Mouse (Mus musculus) hindbrain, embryonic 12.5 days (tissue): ENCODE data around the gene Gga1. TPM values are rescaled to one million over a fixed set of nuclear protein-coding genes. Genes with fewer than 3 reads are reported as not detected.
A peak's percentile ranks its signal among the peaks of the same experiment; 100 is the strongest.

Source experiments
- ATAC-seq: fragments of 200-750 bp; cut with Nextera tagmentation; 2 replicates; pipeline ENCODE4 v1.8.0; 2017; ENCODE audit warnings: moderate TSS enrichment; ENCODE audit not compliant: low FRiP score
- H3K27ac ChIP-seq: fragments of 300-500 bp; sonication (generic); 2 replicates; pipeline ENCODE4 v1.5.1; 2016; ENCODE audit warnings: mild to moderate bottlenecking
- H3K27me3 ChIP-seq: fragments of 300-500 bp; sonication (generic); 2 replicates; pipeline ENCODE4 v1.6.1; 2016; ENCODE audit warnings: mild to moderate bottlenecking
- H3K36me3 ChIP-seq: fragments of 300-500 bp; sonication (generic); 2 replicates; pipeline ENCODE4 v1.6.1; 2016; ENCODE audit warnings: mild to moderate bottlenecking
- H3K4me1 ChIP-seq: fragments of 300-500 bp; sonication (generic); 2 replicates; pipeline ENCODE4 v1.6.1; 2016
- H3K4me2 ChIP-seq: fragments of 300-500 bp; sonication (generic); replicated peaks from 2 replicates; pipeline ENCODE4 v1.6.1; 2016; ENCODE audit warnings: mild to moderate bottlenecking
- H3K4me3 ChIP-seq: fragments of 300-500 bp; sonication (generic); 2 replicates; pipeline ENCODE4 v1.5.1; 2016; ENCODE audit warnings: mild to moderate bottlenecking
- H3K9ac ChIP-seq: fragments of 300-500 bp; sonication (generic); 2 replicates; pipeline ENCODE4 v1.6.1; 2016; ENCODE audit warnings: mild to moderate bottlenecking, moderate library complexity
- H3K9me3 ChIP-seq: fragments of 300-500 bp; sonication (generic); replicated peaks from 2 replicates; pipeline ENCODE4 v1.6.1; 2016; ENCODE audit warnings: mild to moderate bottlenecking
- WGBS: fragments of 180-500 bp; shearing (Covaris S2); methylation state at CpG from one replicate; pipeline ENCODE4 v1.1.7; 2016; 5-methylcytosine and 5-hydroxymethylcytosine counted together
- polyA plus RNA-seq: library from polyadenylated mRNA; unstranded; fragments of >200 nt; fragmentation: Nextera tagmentation; extraction: Ambion mirVana; gene quantifications from 2 replicates; pipeline ENCODE4 v1.2.1, GENCODE M21; 2016

Gga1 gene
- polyA plus RNA-seq, 1 experiment from 2014 or later, result 54.3 TPM

DNA sequence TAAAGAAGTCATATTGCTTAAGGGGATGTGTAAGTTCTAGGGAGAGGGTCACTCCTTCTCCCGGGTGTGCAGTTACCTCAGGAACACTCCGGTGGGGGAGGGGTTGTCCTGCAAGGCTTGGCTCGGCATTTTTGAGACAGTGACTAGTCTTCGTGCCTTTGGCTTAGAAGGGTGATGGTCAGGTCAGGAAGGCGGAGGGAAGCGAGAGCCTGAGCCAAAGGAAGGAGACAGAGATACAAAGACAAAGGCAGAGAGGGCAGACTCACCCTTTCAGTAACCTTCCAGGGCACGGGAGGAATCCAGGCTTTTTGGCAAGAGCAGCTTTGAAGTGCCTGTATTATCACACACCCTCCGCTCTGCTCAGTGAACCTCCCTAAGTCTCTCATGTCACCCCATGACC lies 48.1 kb downstream of the Gga1 start:
- 37% methylated on average over 8 of the region's 8 CpGs for WGBS
- H3K4me3 ChIP-seq, result no peak overlapping the region
- no peak overlapping the region for H3K4me2 ChIP-seq
- no peaks in the 10 kb centered on the region for H3K9me3 ChIP-seq
- H3K27me3 ChIP-seq, result peaks cover 13% of the 10 kb centered on the region; the same call in 1 of the 2 replicates
- H3K36me3 ChIP-seq, result no peaks in the 10 kb centered on the region
- H3K4me1 ChIP-seq, result peaks cover 26% of the 10 kb centered on the region
- no peak overlapping the region for H3K9ac ChIP-seq
- H3K27ac ChIP-seq, result no peak overlapping the region
- ATAC-seq, result no peak

DNA sequence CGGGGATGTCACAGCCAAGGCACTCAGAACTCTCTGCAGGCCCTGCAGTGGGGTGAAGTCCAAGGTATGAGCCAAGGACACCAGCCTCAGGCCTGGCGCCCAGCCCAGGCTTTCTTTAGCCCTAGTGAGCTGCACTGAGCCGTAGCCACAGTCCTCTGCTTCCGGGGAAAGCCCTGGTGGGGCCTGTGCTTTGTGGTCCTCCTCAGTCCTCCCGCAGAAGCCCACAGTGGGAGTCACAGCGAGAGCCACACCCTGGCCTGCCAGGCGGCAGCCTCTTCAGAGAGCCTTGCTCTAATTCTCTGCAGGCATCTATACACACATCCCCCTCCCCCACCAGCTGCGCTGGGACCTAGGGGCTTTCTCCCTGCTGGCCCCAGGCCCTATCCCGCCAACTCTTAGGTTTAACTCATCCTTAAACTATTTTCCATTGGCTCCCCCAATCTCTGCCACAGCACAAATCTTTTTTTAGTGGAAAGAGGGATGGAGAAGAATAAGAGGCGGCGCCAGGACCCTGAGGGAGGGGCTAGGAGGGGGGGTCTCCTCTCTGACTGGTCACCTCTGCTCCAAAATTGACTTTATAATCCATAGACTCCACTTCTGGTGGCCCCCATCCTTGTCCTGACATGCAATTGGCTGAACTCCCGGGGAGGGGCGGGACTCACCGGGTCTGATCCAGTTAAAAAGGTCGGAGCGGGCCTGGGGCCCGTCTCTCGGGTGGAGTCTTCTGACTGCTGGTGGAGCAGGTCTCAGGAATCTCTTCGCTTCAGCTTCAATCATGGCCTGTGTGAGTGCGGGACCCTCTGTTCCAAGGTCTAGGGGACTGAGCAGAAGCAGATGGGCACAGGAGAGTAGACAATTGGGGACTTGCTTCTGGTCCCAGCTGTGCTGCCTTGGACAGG lies 49.3 kb downstream of the Gga1 start, which contains the start of gene Lgals1:
Gene Lgals1 (plus strand): TSS at position 705 of the 899 bp plus-strand sequence.
- peak within 1 kb of the TSS; percentile 30 for H3K4me3 ChIP-seq
- H3K4me2 ChIP-seq, result peak within 1 kb of the TSS; percentile 57
- peak within 1 kb of the TSS; percentile 56 for H3K27ac ChIP-seq
- H3K27me3 ChIP-seq, result peaks cover 13% of the 10 kb centered on the region; the same call in 1 of the 2 replicates
- ATAC-seq, result peak; percentile 39; the same call in 1 of the 2 replicates
- no peaks in the 10 kb centered on the region for H3K9me3 ChIP-seq
- peak within 1 kb of the TSS; percentile 50 for H3K9ac ChIP-seq
- 7% methylated on average over 19 of the region's 20 CpGs for WGBS
- peaks cover 26% of the 10 kb centered on the region for H3K4me1 ChIP-seq
- no peaks in the 10 kb centered on the region for H3K36me3 ChIP-seq

DNA sequence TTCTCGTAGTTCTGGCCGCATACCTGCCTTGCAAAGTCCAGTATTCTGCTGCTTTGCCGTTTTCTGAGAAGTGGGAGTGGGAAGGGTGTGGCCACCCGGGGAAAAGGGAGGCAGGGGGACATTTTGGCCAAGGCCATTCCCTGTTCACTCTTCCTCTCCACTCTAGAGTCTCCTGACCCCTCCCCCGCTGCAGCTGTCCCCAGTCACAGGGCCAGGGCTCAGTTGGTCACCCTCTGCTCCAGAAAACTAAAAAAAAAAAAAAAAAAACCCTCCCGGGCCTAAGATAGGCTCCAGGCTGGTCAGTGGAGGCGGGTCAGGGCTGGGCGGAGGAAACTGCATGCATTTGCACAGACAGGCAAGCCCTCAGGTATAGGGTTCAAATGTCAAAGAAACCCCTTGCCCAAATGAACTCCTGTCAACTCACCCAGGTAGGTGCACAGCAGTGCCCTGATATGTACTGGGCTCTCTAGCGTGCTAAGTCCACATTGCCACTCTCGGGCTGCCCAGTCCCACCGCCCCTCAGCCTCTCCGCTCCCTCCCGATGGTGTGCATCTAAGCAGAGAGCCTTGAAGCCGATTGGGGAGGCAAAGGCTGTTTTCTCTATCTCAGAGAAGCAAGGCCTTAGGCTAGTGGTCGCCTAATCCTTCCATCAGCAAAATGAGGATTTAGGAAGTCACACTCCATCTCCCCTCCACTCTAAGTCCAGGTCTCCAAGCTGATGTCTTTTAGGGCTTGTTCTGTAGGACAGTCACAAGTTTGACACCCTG lies 50.2 kb downstream of the Gga1 start:
- peaks cover 26% of the 10 kb centered on the region for H3K4me1 ChIP-seq
- H3K9ac ChIP-seq, result peak overlapping the region; percentile 50
- peaks cover 13% of the 10 kb centered on the region; the same call in 1 of the 2 replicates for H3K27me3 ChIP-seq
- peak overlapping the region; percentile 57 for H3K4me2 ChIP-seq
- WGBS, result 20% methylated on average over 15 of the region's 15 CpGs
- peak overlapping the region; percentile 56 for H3K27ac ChIP-seq
- H3K36me3 ChIP-seq, result no peaks in the 10 kb centered on the region
- H3K4me3 ChIP-seq, result peak overlapping the region; percentile 30
- H3K9me3 ChIP-seq, result no peaks in the 10 kb centered on the region
- no peak for ATAC-seq

DNA sequence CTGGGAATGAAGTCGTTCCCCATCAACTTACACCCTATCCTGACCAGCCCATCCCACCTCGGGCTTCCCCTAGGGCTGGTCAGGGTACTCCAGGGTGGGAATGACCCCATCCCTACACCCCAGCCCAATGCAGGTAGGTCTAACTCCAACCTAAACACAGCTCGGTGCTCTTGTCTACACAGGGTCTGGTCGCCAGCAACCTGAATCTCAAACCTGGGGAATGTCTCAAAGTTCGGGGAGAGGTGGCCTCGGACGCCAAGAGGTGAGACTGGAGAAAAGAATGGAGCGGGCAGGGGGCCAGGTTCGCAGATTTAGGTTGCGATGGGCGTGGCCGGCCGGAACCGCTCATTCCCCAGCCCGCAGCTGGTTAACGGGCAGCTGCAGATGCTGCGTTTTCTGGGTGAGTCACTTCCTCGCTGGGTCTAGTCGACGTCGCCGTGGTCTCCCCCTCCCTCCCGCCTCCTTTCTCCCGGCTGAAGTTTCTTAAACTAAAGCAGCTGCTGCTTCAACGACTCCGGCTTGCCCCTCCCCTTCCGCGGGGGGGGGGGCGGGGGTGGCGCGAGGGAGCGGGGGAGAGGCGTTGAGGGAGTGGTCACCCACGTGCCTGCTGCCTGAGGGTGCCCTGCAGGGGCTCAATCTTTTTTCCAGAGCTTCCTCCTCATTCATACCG lies 50.9 kb downstream of the Gga1 start:
- H3K27ac ChIP-seq, result peak overlapping the region; percentile 56
- 0 out of 2 replicates have a peak, but pooled peaks have one; percentile 30 for ATAC-seq
- peak overlapping the region; percentile 50 for H3K9ac ChIP-seq
- H3K4me2 ChIP-seq, result peak overlapping the region; percentile 57
- under 1% methylated on average over 24 of the region's 35 CpGs for WGBS
- H3K36me3 ChIP-seq, result no peaks in the 10 kb centered on the region
- no peaks in the 10 kb centered on the region for H3K9me3 ChIP-seq
- peaks cover 15% of the 10 kb centered on the region; the same call in 1 of the 2 replicates for H3K27me3 ChIP-seq
- peak overlapping the region; percentile 30 for H3K4me3 ChIP-seq
- H3K4me1 ChIP-seq, result peaks cover 26% of the 10 kb centered on the region

DNA sequence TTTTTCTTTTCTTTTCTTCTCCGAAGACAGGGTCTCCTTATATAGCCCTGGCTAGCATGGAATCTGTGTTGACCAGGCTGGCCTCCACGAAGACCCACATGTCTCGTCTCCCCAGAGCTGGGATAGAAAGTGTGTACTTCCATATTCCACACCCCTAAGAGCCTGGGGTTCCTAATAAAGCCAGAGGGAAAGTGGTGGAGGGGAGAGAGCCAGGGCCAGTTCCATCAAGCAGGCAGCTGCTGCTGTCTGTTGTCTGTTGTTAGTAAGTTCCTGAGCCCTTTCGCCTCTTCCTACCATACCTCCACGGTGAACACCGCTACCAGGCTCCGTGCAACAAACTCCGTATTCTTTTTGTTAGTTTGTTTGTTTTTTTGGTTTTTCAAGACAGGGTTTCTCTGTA lies 51.5 kb downstream of the Gga1 start:
- Histone ChIP-seq H3K9me3 (no peaks in the 10 kb centered on the region), H3K4me1 (peaks cover 26% of the 10 kb centered on the region), H3K4me3 (peak overlapping the region; percentile 30), H3K27me3 (peaks cover 15% of the 10 kb centered on the region; the same call in 1 of the 2 replicates), H3K9ac (no peak overlapping the region), H3K27ac (0 out of 2 replicates have a peak overlapping the region, but pooled peaks have one; percentile 14), H3K36me3 (no peaks in the 10 kb centered on the region), H3K4me2 (peak overlapping the region; percentile 57)
- no peak for ATAC-seq
- 49% methylated on average over 8 of the region's 8 CpGs for WGBS

DNA sequence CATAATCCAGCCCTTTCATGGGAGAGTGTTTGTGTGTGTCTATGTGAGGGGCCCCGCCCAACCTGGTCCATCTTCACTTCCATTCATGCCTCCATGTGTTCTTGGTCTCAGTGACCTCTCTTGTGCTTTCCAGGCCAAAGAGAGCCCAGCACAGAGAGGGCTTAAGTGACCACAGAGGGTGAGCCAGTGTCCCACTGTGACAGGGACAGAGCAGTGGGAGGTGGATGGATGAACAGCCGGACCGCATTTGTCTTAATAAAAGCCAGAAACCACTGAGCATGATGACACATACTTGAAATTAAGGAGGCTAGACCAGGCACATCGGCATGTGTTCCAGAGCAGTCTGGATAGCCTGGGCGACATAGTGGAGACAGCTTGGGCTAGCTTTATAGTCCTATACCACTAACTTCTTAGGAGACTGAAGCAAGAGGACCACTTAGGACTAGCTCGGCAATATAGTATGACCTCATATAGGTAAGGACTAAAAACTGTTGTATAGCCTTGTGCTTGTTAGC lies 53.3 kb downstream of the Gga1 start:
- ATAC-seq, result no peak
- H3K27me3 ChIP-seq, result peaks cover 15% of the 10 kb centered on the region; the same call in 1 of the 2 replicates
- H3K27ac ChIP-seq, result no peak overlapping the region
- no peaks in the 10 kb centered on the region for H3K36me3 ChIP-seq
- no peak overlapping the region for H3K4me2 ChIP-seq
- 92% methylated on average over 6 of the region's 6 CpGs for WGBS
- no peak overlapping the region for H3K4me3 ChIP-seq
- H3K4me1 ChIP-seq, result peaks cover 29% of the 10 kb centered on the region
- H3K9me3 ChIP-seq, result no peaks in the 10 kb centered on the region
- H3K9ac ChIP-seq, result no peak overlapping the region

DNA sequence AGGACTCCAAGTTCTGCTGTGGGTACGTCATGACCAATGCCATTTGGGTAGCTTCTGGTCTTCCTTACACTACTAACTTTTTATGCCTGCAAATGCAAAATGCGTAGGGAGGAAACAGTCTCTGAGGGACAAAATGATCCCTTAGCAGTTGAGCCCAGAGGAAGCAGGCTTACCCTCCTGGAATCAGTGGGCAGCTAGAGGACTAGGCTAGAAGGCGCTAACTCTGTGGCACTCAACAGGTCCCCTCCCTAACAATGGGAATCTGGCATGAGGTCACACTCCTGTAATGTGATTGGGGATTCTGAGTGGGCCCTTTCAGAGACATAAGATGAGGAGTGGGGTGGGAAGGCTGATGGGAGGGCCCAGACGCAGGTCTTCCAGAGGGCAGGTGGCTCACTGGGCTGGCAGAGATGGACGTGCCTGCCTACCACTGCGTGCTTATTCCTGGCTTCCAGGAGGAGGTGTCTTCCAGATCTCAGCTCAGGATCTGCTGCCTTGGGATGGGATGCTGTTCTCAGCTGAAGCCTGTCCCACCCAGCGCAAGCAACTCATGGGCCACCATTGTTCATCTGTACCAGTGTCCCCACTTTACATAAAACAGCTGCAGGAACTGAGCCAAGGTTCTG lies 53.9 kb downstream of the Gga1 start:
- H3K9ac ChIP-seq, result no peak overlapping the region
- WGBS, result 88% methylated on average over 7 of the region's 7 CpGs

DNA sequence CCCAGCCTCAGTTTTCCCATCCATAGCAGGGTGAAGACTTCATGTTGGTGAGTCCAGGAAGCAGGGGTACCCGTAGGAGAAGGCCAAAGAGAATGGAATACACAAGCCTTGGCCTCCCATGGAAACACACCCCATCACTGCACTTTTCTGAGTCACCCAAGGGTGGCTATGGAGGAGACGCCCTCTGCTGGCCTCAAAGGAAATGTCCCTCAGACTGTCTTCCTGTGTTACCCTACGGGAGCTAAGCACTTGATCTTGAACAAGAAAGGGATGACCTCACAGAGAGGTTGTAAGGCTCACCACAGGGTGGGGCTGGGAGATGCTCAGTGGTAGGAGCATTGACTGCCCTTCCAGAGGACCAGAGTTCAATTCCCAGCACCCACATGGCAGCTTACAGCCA lies 54.6 kb downstream of the Gga1 start:
- peaks cover 11% of the 10 kb centered on the region; the same call in 1 of the 2 replicates for H3K27me3 ChIP-seq
- H3K9ac ChIP-seq, result no peak overlapping the region
- H3K36me3 ChIP-seq, result no peaks in the 10 kb centered on the region
- H3K9me3 ChIP-seq, result no peaks in the 10 kb centered on the region
- WGBS, result 23% methylated on average over 3 of the region's 3 CpGs
- no peak overlapping the region for H3K4me3 ChIP-seq
- H3K27ac ChIP-seq, result no peak overlapping the region
- peaks cover 34% of the 10 kb centered on the region for H3K4me1 ChIP-seq
- ATAC-seq, result no peak
- H3K4me2 ChIP-seq, result no peak overlapping the region

More for the DNA sequence above, 53.9 kb downstream of the Gga1 start:
- Histone ChIP-seq H3K4me2 (no peak overlapping the region), H3K9me3 (no peaks in the 10 kb centered on the region), H3K27me3 (peaks cover 15% of the 10 kb centered on the region; the same call in 1 of the 2 replicates), H3K27ac (no peak overlapping the region), H3K4me3 (no peak overlapping the region), H3K4me1 (peaks cover 34% of the 10 kb centered on the region), H3K36me3 (no peaks in the 10 kb centered on the region)
- no peak for ATAC-seq

DNA sequence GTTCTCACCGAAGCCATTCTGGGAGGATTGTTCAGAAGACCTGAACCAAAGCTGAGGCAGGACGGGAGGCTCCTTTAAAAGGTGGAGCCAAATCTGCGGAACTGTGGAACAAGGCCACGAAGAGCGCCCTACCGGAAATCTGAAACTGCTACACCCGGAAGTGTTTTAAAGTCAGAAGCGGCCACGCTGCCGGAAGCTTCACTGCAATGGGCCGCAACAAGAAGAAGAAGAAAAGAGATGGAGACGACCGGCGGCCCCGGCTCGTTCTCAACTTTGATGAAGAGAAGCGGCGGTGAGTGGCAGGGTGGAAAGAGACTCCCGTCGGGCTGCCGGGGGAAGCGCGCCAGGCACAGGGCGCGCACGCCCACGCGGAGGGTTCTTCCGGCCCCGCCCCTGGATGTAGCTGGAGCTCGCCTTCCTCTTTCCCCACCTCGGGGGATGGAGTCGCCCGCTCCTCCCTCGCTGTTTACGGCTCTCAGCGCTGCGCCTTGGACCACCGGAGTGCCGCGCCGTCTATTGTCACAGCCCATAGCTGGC lies 57.9 kb downstream of the Gga1 start, which contains the start of gene Nol12:
Gene Nol12 (plus strand): TSS at position 150 of the 537 bp plus-strand sequence.
- Histone ChIP-seq H3K27ac (peak within 1 kb of the TSS; percentile 80), H3K9me3 (no peaks in the 10 kb centered on the region), H3K4me2 (peak within 1 kb of the TSS; percentile 59), H3K4me1 (peaks cover 21% of the 10 kb centered on the region), H3K36me3 (peaks cover 30% of the 10 kb centered on the region), H3K9ac (peak within 1 kb of the TSS; percentile 81), H3K27me3 (0 out of 2 replicates have a peak, but pooled peaks cover 2% of the 10 kb centered on the region), H3K4me3 (peak within 1 kb of the TSS; percentile 78)
- peak; percentile 88 for ATAC-seq
- WGBS, result under 1% methylated on average over 41 of the region's 42 CpGs

DNA sequence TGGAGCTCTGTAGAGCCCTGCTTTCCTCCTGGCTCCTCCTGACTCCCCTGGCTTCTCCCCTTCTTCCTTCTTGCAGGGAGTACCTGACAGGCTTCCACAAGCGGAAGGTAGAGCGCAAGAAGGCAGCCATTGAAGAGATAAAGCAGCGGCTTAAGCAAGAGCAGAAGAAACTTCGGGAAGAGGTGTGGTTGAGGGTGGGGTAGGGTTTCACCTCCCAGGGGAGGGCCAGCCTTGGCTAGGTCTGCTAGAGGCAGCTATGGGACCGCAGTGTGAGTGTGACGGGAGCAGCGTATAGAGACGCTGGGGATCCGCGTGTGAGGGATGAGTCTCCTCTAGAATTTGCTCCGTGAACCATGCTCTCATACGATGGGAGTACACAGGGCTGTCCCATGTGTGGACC lies 59.4 kb downstream of the Gga1 start:
- no peak overlapping the region for H3K4me2 ChIP-seq
- 91% methylated on average over 12 of the region's 12 CpGs for WGBS

DNA sequence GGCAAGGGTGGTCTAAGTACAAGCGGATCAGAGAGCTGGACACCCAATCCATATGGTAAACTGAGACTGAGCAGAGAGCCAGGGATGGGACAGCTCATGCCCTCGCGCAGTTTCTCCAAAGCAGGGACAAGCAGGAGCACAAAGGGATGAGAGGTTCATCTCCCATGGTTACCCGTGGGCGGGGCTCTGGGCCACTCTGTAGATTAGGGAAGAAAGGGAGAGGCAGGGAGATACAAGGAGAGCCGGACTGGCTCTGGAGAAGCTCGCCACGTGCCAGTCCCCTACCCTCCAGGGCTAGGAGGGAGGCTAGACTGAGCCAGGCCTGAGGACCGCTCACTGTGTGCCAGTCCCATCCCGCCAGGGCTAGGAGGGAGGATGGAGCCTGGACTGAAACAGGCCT lies 60.3 kb downstream of the Gga1 start:
- Histone ChIP-seq H3K27me3 (0 out of 2 replicates have a peak, but pooled peaks cover 2% of the 10 kb centered on the region), H3K9me3 (no peaks in the 10 kb centered on the region), H3K4me3 (no peak overlapping the region), H3K36me3 (peaks cover 48% of the 10 kb centered on the region), H3K4me2 (no peak overlapping the region), H3K4me1 (peaks cover 21% of the 10 kb centered on the region), H3K9ac (no peak overlapping the region), H3K27ac (no peak overlapping the region)
- ATAC-seq, result no peak
- WGBS, result 82% methylated on average over 10 of the region's 10 CpGs

More for the DNA sequence above, 59.4 kb downstream of the Gga1 start:
- Histone ChIP-seq H3K9ac (no peak overlapping the region), H3K27me3 (0 out of 2 replicates have a peak, but pooled peaks cover 2% of the 10 kb centered on the region), H3K36me3 (peaks cover 45% of the 10 kb centered on the region), H3K9me3 (no peaks in the 10 kb centered on the region), H3K4me1 (peaks cover 21% of the 10 kb centered on the region), H3K4me3 (no peak overlapping the region), H3K27ac (no peak overlapping the region)
- no peak for ATAC-seq
